Mouse (Mus musculus) ES-E14 (cell line): ENCODE data around the gene Kpna7. TPM values are rescaled to one million over a fixed set of nuclear protein-coding genes. Genes with fewer than 3 reads are reported as not detected.

ENCODE experiments used
- DNase-seq: peaks from one replicate; pipeline ENCODE4 v3.0.0-alpha.2; 2013; ENCODE audit warnings: low read depth, low spot score
- H3K27ac ChIP-seq: 2 replicates; pipeline ENCODE4 v1.5.1; 2012; ENCODE audit warnings: low read depth, mild to moderate bottlenecking, low read length, moderate library complexity, mixed read lengths; ENCODE audit not compliant: poor library complexity, insufficient read depth, severe bottlenecking
- H3K36me3 ChIP-seq: 2 replicates; pipeline ENCODE4 v1.6.1; 2012; ENCODE audit warnings: mild to moderate bottlenecking, low read length, moderate library complexity, mixed read lengths; ENCODE audit not compliant: control insufficient read depth, poor library complexity, insufficient read depth, severe bottlenecking
- H3K4me1 ChIP-seq, 2 experiments: fragments of 150-350 bp in 1 of 2; sonication (generic) in 1 of 2; 2 replicates each; pipeline ENCODE4 v1.6.1; 2012; ENCODE audit warnings: low read length in 2 of 2, mild to moderate bottlenecking in 1 of 2, mixed read lengths in 1 of 2; ENCODE audit not compliant: control insufficient read depth in 2 of 2, insufficient read depth in 2 of 2, poor library complexity in 1 of 2
- H3K4me3 ChIP-seq, 2 experiments: fragments of 150-350 bp in 1 of 2; sonication (generic) in 1 of 2; 2 replicates each; pipeline ENCODE4 v1.5.1; 2012; ENCODE audit warnings: low read length in 2 of 2, low read depth in 1 of 2, mild to moderate bottlenecking in 1 of 2, mixed read lengths in 1 of 2; ENCODE audit not compliant: insufficient read depth in 1 of 2, poor library complexity in 1 of 2, severe bottlenecking in 1 of 2
- H3K9ac ChIP-seq: 2 replicates; pipeline ENCODE4 v1.6.1; 2012; ENCODE audit warnings: low read depth, mild to moderate bottlenecking, low read length, mixed read lengths; ENCODE audit not compliant: poor library complexity, insufficient read depth, severe bottlenecking
- H3K9me3 ChIP-seq: fragments of 150-350 bp; sonication (generic); 2 replicates; pipeline ENCODE4 v1.6.1; 2012; ENCODE audit warnings: low read depth, mild to moderate bottlenecking, low read length; ENCODE audit not compliant: control insufficient read depth, insufficient read depth
- CHD2 ChIP-seq: IDR thresholded peaks from 2 replicates; pipeline ENCODE4 v1.6.1; 2014; ENCODE audit warnings: mild to moderate bottlenecking, low read depth, low read length, inconsistent platforms
- HCFC1 ChIP-seq: IDR thresholded peaks from 2 replicates; pipeline ENCODE4 v1.6.1; 2012; ENCODE audit warnings: low read length, inconsistent platforms, borderline replicate concordance; ENCODE audit not compliant: insufficient read depth
- MAFK ChIP-seq: IDR thresholded peaks from 2 replicates; pipeline ENCODE4 v1.6.1; 2014; ENCODE audit warnings: mild to moderate bottlenecking, low read depth, low read length, inconsistent platforms; ENCODE audit not compliant: insufficient read depth
- ZC3H11A ChIP-seq: IDR thresholded peaks from 2 replicates; pipeline ENCODE4 v1.6.1; 2012; ENCODE audit warnings: low read depth, mild to moderate bottlenecking, inconsistent platforms, low read length, borderline replicate concordance
- ZNF384 ChIP-seq: IDR thresholded peaks from 2 replicates; pipeline ENCODE4 v1.6.1; 2012; ENCODE audit warnings: low read depth, low read length, inconsistent platforms
- in situ Hi-C, 2 experiments: fragments of 600-800 bp; cut with MboI; formaldehyde crosslinking; loops; one replicate each; pipeline ENCODE4 v1.15.1; 2025; ENCODE audit warnings: low sequenced_read_pairs in 2 of 2, inconsistent platforms in 1 of 2; ENCODE audit not compliant: unreplicated experiment in 2 of 2
- total RNA-seq: library from RNA; depleted of rRNA; stranded (reverse); fragments of 300-350 nt; gene quantifications from 2 replicates; pipeline ENCODE4 v1.2.3, GENCODE M21; 2012

The Kpna7 gene
- total RNA-seq, 1 experiment: 0.58 TPM

DNA sequence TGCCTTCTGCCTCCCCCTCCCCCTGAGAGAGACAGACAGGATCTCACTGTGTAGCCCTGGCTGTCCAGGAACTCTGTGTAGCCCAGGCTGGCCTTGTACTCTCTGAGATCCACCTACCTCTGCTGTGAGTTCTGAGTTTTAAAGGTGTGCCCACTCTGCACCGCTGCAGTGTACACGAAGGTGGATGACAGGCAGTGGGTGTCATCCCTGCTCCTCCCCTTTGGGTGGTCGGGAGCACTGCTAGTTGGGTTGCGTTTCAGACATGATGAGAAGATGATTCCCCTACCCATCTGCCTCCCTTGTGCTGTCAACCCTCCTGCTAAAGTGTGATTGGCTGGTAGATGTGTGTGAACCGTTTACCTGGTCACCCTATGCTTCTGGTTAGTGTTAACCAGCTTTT lies 34.6 kb upstream of the Kpna7 start:
- Histone ChIP-seq H3K36me3 (peaks cover 8% of the 10 kb centered on the region), H3K4me1 (peaks cover 2 to 5% of the 10 kb centered on the region in 2 experiments; a peak in 3 of 4 replicates), H3K9ac (no peak overlapping the region), H3K4me3 (no peak overlapping the region), H3K27ac (no peak overlapping the region), H3K9me3 (no peaks in the 10 kb centered on the region)
- in situ Hi-C loops: no loop called here
- DNase-seq: no peak
- no peak for TF ChIP-seq CHD2
- no peak for TF ChIP-seq ZC3H11A
- TF ChIP-seq HCFC1: no peak
- no peak for TF ChIP-seq ZNF384
- no peak for TF ChIP-seq MAFK

- TF ChIP-seq ZNF384: no peak
- Histone ChIP-seq H3K27ac (no peak overlapping the region), H3K4me3 (no peak overlapping the region), H3K9ac (no peak overlapping the region), H3K9me3 (no peaks in the 10 kb centered on the region), H3K36me3 (peaks cover 4% of the 10 kb centered on the region), H3K4me1 (peaks cover 2 to 8% of the 10 kb centered on the region in 2 experiments; a peak in 3 of 4 replicates)
- in situ Hi-C loops: no loop called here
- no peak for DNase-seq
Measured at GRCm38 (mm10) chr5:145118005-145118404, 34.2 kb upstream of the Kpna7 start.

GRCm38 (mm10) chr5:145116916-145117315 lies 33.1 kb upstream of the Kpna7 start:
- H3K9me3 ChIP-seq: no peaks in the 10 kb centered on the region
- peaks cover 2 to 8% of the 10 kb centered on the region in 2 experiments; a peak in 3 of 4 replicates for H3K4me1 ChIP-seq
- H3K4me3 ChIP-seq: peak overlapping the region in 1 of 2 experiments; percentile 36; a peak in 2 of 4 replicates
- peaks cover 3% of the 10 kb centered on the region for H3K36me3 ChIP-seq
- in situ Hi-C loops: no loop called here
- TF ChIP-seq CHD2 (no peak), HCFC1 (no peak), ZNF384 (no peak), ZC3H11A (no peak), MAFK (no peak)
- peak; percentile 88 for DNase-seq
- no peak overlapping the region; the same call in 1 of the 2 replicates for H3K9ac ChIP-seq
- H3K27ac ChIP-seq: no peak overlapping the region

DNA sequence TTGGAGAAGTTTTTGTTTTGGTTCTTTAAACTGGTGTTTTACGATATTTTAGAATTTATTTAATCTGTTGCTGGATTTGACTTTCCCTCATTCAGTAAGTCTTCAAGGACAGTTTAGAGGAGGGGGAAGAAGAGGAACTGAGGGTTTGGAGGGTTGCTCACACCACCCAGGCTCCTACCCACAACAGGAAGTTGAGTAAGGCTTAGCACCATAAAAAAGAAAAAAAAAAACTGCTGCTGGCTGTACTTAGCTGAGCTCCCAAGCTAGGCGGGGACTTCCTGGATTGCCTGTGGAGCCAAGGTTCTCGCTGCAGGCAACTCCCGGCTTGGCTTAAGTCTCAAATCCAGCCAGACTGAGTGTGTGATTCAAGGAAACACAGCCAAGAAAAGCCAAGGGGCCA lies 32.5 kb upstream of the Kpna7 start:
- H3K9me3 ChIP-seq: no peaks in the 10 kb centered on the region
- peak overlapping the region in 1 of 2 experiments; percentile 36; a peak in 1 of 4 replicates for H3K4me3 ChIP-seq
- in situ Hi-C loops: no loop called here
- no peak for DNase-seq
- peaks cover 2 to 8% of the 10 kb centered on the region in 2 experiments; a peak in 3 of 4 replicates for H3K4me1 ChIP-seq
- H3K27ac ChIP-seq: no peak overlapping the region; the same call in 1 of the 2 replicates
- TF ChIP-seq HCFC1 (no peak), ZC3H11A (no peak), ZNF384 (no peak), CHD2 (no peak), MAFK (no peak)
- H3K36me3 ChIP-seq: no peaks in the 10 kb centered on the region
- no peak overlapping the region; the same call in 1 of the 2 replicates for H3K9ac ChIP-seq

DNA sequence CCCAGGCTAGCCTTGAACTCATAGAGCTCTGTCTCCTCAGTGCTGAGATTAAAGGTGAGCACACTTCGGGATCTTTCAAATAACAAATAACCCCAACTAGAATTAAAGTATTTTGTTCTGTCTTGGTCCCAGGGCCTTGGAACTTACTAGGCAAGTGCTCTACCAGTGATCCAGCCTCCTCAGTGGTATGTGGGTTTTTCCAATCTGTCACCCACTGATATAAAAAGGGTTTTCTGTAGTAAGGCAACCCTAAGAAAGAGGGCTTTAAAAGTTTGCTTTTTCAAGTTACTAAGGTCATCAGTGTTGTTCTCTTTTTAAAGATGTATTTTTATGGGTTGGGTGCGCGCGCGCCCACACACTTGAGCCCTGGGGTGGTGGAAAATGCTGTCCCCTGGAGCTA lies 31.9 kb upstream of the Kpna7 start:
- no peak overlapping the region; a peak in 1 of 4 replicates for H3K4me3 ChIP-seq
- in situ Hi-C loops: no loop called here
- H3K9ac ChIP-seq: no peak overlapping the region; the same call in 1 of the 2 replicates
- H3K36me3 ChIP-seq: no peaks in the 10 kb centered on the region
- H3K9me3 ChIP-seq: no peaks in the 10 kb centered on the region
- DNase-seq: no peak
- TF ChIP-seq ZC3H11A (no peak), HCFC1 (no peak)
- peaks cover 2 to 8% of the 10 kb centered on the region in 2 experiments; a peak in 3 of 4 replicates for H3K4me1 ChIP-seq
- H3K27ac ChIP-seq: no peak overlapping the region; the same call in 1 of the 2 replicates
